ENCODE assay signal across 20 mouse cellular contexts in genomic region chr3:126609310-126609709, GRCm38 (mm10). TPM values are rescaled to one million over a fixed set of nuclear protein-coding genes. Genes with fewer than 3 reads are reported as not detected.
DNase-seq lines count a peak whose midpoint lies in the region; ATAC-seq and TF ChIP-seq lines count a peak whose summit lies in the region.
"Had no signal": no experiment of that assay in that cellular context is flagged by ENCODE, and none has a peak within 500 bp of the region (broad histone marks: within the 10 kb centered on the region; RNA-seq: fewer than 3 reads in every experiment).

No protein-coding gene starts in this region.

- peaks cover 48% of the 10 kb centered on the region for H3K4me1 ChIP-seq in heart, postnatal 0 days (ENCODE audit: control insufficient read depth, insufficient read depth)
- H3K4me1 ChIP-seq: embryonic facial prominence, embryonic 12.5 days had no signal

- H3K36me3 ChIP-seq in heart, postnatal 0 days (replicated peaks; ENCODE audit: control insufficient read depth, insufficient read depth, low read length) = peaks cover 6% of the 10 kb centered on the region; the same call in 1 of the 2 replicates
- H3K36me3 ChIP-seq: embryonic facial prominence, embryonic 12.5 days; hindbrain, embryonic 15.5 days had no signal

- ATAC-seq in cerebellum, adult (ENCODE audit: insufficient number of reproducible peaks, low FRiP score, low TSS enrichment) = no peak
- no peak for ATAC-seq in heart, postnatal 0 days (ENCODE audit: insufficient read depth, low read depth)
- ATAC-seq: midbrain, embryonic 16.5 days had no signal

- H3K27me3 ChIP-seq in heart, postnatal 0 days (ENCODE audit: control insufficient read depth, insufficient read depth, low read length) = no peaks in the 10 kb centered on the region
- H3K27me3 ChIP-seq: embryonic facial prominence, embryonic 12.5 days; hindbrain, embryonic 15.5 days had no signal

- no peak overlapping the region for H3K4me3 ChIP-seq in heart, postnatal 0 days (ENCODE audit: low read depth, low read length)
- H3K4me3 ChIP-seq: embryonic facial prominence, embryonic 12.5 days; hindbrain, embryonic 15.5 days had no signal

- no peaks in the 10 kb centered on the region for H3K9me3 ChIP-seq in heart, postnatal 0 days (replicated peaks; ENCODE audit: control insufficient read depth, low read length)
- H3K9me3 ChIP-seq: embryonic facial prominence, embryonic 12.5 days; hindbrain, embryonic 15.5 days had no signal

- no peak for TF ChIP-seq CTCF in heart, postnatal 0 days (IDR thresholded peaks at IDR 0.05; ENCODE audit: low read depth)

- peak overlapping the region; percentile 9; the same call in 1 of the 2 replicates for H3K27ac ChIP-seq in heart, postnatal 0 days (ENCODE audit: low read depth)
- H3K27ac ChIP-seq: embryonic facial prominence, embryonic 12.5 days; hindbrain, embryonic 15.5 days; kidney, postnatal 0 days had no signal

- intact Hi-C loops in heart, postnatal 25 days (cut with DNase I) = loop anchor here (2.0 kb wide), 1 partner anchor 19 kb away; no protein-coding TSS in a partner anchor

- WGBS in heart, postnatal 0 days = 54% methylated on average over 5 of the region's 5 CpGs

- TF ChIP-seq EP300 in heart, postnatal 0 days (IDR thresholded peaks at IDR 0.05; ENCODE audit: low read depth) = no peak

- no peak overlapping the region for H3K9ac ChIP-seq in heart, postnatal 0 days (replicated peaks; ENCODE audit: low read depth, low read length)
- H3K9ac ChIP-seq: embryonic facial prominence, embryonic 12.5 days; forebrain, postnatal 0 days; hindbrain, embryonic 15.5 days had no signal

- H3K4me2 ChIP-seq in heart, postnatal 0 days (ENCODE audit: low read depth, low read length) = peak overlapping the region; percentile 19; the same call in 1 of the 2 replicates
- H3K4me2 ChIP-seq: embryonic facial prominence, embryonic 12.5 days; hindbrain, embryonic 15.5 days had no signal

- peak; percentile 6 for DNase-seq in cerebellum, adult 9-10 months
- no peak for DNase-seq in heart, postnatal 0 days (ENCODE audit: low spot score)
- no peak for DNase-seq in heart, postnatal 25 days (ENCODE audit: low spot score)
- peak; percentile 14 for DNase-seq in testis, postnatal 14 days (ENCODE audit: low spot score)
- no peak for DNase-seq in testis, postnatal 10 days (ENCODE audit: low spot score)
- no peak for DNase-seq in gastrocnemius, postnatal 10 days
- DNase-seq in adipocyte (ENCODE audit: low spot score) = no peak
- DNase-seq: adrenal gland, postnatal 10 days; cerebellum, adult 8-10 months; forebrain, postnatal 0 days; heart, postnatal 14 days; lung, adult 2 months; right cerebral cortex, adult 18-20 months; spleen, adult 18-20 months; thymus, postnatal 4 days had no signal

RNA-seq across cellular contexts. Expression of gene Camk2d, which starts 13.2 kb away (rescaled TPM):
- 191 and 217 TPM in 2 replicates for total RNA-seq in heart, postnatal 0 days (2014; rRNA removed; ENCODE audit: low replicate concordance)
- 96.2 and 109 TPM in 2 replicates for polyA plus RNA-seq in heart, postnatal 0 days (2015; fragmentation: Nextera tagmentation; extraction: Ambion mirVana)
- total RNA-seq in heart, postnatal 25 days (2021) = 100 to 1,000 TPM; 150 to 154 TPM
- 100 to 1,000 TPM; 108 to 111 TPM for total RNA-seq in gastrocnemius, postnatal 10 days (2021)

Comparison
In these comparisons a context has a peak if more than half of its experiments do, and no peak if none do; other contexts are left out.
1. DNase-seq: peak in cerebellum, adult 9-10 months (single experiment) and testis, postnatal 14 days (single experiment); none in heart, postnatal 0 days (single experiment), heart, postnatal 25 days (single experiment), testis, postnatal 10 days (single experiment), gastrocnemius, postnatal 10 days (single experiment) and adipocyte (single experiment).